Mouse (Mus musculus): ENCODE measurements at regions not wholly inside any gene's neighbourhood (a gene's known extent, or its start where the extent isn't known, plus 50 kb on each side); places are given as distances from the start of the nearest gene placed in this dataset.

GRCm38 (mm10) chr3:148423383-148423782 lies 567.0 kb downstream of the Adgrl2 start:
- H3K27ac ChIP-seq, result no peak overlapping the region
- H3K4me2 ChIP-seq, result no peak overlapping the region
- WGBS, result 92% methylated on average over 1 of the region's 1 CpGs
- no peak for ATAC-seq (ENCODE audit: insufficient number of reproducible peaks, insufficient read depth, low FRiP score, low TSS enrichment, low read depth)
- H3K4me1 ChIP-seq, result peaks cover 13% of the 10 kb centered on the region
- H3K9ac ChIP-seq, result no peak overlapping the region
- H3K27me3 ChIP-seq, result peaks cover 5% of the 10 kb centered on the region; the same call in 1 of the 2 replicates
- H3K4me3 ChIP-seq, result no peak overlapping the region
- no peaks in the 10 kb centered on the region for H3K9me3 ChIP-seq
- H3K36me3 ChIP-seq, result no peaks in the 10 kb centered on the region

- no peak for ATAC-seq (ENCODE audit: insufficient number of reproducible peaks, insufficient read depth, low FRiP score, low TSS enrichment, low read depth)
- Histone ChIP-seq H3K4me2 (no peak overlapping the region), H3K4me3 (no peak overlapping the region), H3K9me3 (no peaks in the 10 kb centered on the region), H3K27ac (no peak overlapping the region), H3K4me1 (peaks cover 17% of the 10 kb centered on the region), H3K36me3 (no peaks in the 10 kb centered on the region), H3K27me3 (peaks cover 5% of the 10 kb centered on the region), H3K9ac (no peak overlapping the region)
- WGBS, result 60% methylated on average over 3 of the region's 3 CpGs
Observed at GRCm38 (mm10) chr3:148422720-148423119, 567.6 kb downstream of the Adgrl2 start.

GRCm38 (mm10) chr3:148422205-148422604 lies 568.1 kb downstream of the Adgrl2 start:
- Histone ChIP-seq H3K9me3 (no peaks in the 10 kb centered on the region), H3K27ac (no peak overlapping the region), H3K4me1 (peaks cover 20% of the 10 kb centered on the region), H3K36me3 (no peaks in the 10 kb centered on the region), H3K4me3 (no peak overlapping the region), H3K4me2 (no peak overlapping the region), H3K27me3 (peaks cover 5% of the 10 kb centered on the region), H3K9ac (no peak overlapping the region)
- no peak for ATAC-seq (ENCODE audit: insufficient number of reproducible peaks, insufficient read depth, low FRiP score, low TSS enrichment, low read depth)
- 68% methylated on average over 2 of the region's 2 CpGs for WGBS

GRCm38 (mm10) chr3:148420303-148420702 lies 570.1 kb downstream of the Adgrl2 start:
- no peak overlapping the region for H3K4me2 ChIP-seq
- no peaks in the 10 kb centered on the region for H3K36me3 ChIP-seq
- H3K4me1 ChIP-seq, result peaks cover 16% of the 10 kb centered on the region
- H3K9me3 ChIP-seq, result no peaks in the 10 kb centered on the region
- H3K27me3 ChIP-seq, result peaks cover under 1% of the 10 kb centered on the region; the same call in 1 of the 2 replicates
- no peak for ATAC-seq (ENCODE audit: insufficient number of reproducible peaks, insufficient read depth, low FRiP score, low TSS enrichment, low read depth)
- no peak overlapping the region for H3K27ac ChIP-seq
- H3K9ac ChIP-seq, result no peak overlapping the region
- no peak overlapping the region for H3K4me3 ChIP-seq
- 89% methylated on average over 5 of the region's 5 CpGs for WGBS

GRCm38 (mm10) chr3:148419462-148420074 lies 570.8 kb downstream of the Adgrl2 start:
- ATAC-seq (ENCODE audit: insufficient number of reproducible peaks, insufficient read depth, low FRiP score, low TSS enrichment, low read depth), result no peak
- 89% methylated on average over 2 of the region's 2 CpGs for WGBS
- H3K27ac ChIP-seq, result no peak overlapping the region
- no peaks in the 10 kb centered on the region; the same call in 1 of the 2 replicates for H3K27me3 ChIP-seq
- H3K4me1 ChIP-seq, result peaks cover 10% of the 10 kb centered on the region; the same call in 1 of the 2 replicates
- H3K4me2 ChIP-seq, result no peak overlapping the region
- H3K36me3 ChIP-seq, result no peaks in the 10 kb centered on the region
- no peaks in the 10 kb centered on the region for H3K9me3 ChIP-seq
- H3K4me3 ChIP-seq, result no peak overlapping the region
- H3K9ac ChIP-seq, result no peak overlapping the region

GRCm38 (mm10) chr3:148418067-148418466 lies 572.3 kb downstream of the Adgrl2 start:
- Histone ChIP-seq H3K27ac (no peak overlapping the region), H3K27me3 (no peaks in the 10 kb centered on the region; the same call in 1 of the 2 replicates), H3K9ac (no peak overlapping the region), H3K4me2 (no peak overlapping the region), H3K9me3 (no peaks in the 10 kb centered on the region), H3K36me3 (no peaks in the 10 kb centered on the region), H3K4me1 (0 out of 2 replicates have a peak, but pooled peaks cover 7% of the 10 kb centered on the region), H3K4me3 (no peak overlapping the region)
- WGBS, result 9% methylated on average over 6 of the region's 6 CpGs
- no peak for ATAC-seq (ENCODE audit: insufficient number of reproducible peaks, insufficient read depth, low FRiP score, low TSS enrichment, low read depth)

GRCm38 (mm10) chr3:148415443-148415842 lies 574.9 kb downstream of the Adgrl2 start:
- H3K4me2 ChIP-seq, result no peak overlapping the region
- H3K9me3 ChIP-seq, result no peaks in the 10 kb centered on the region
- no peak overlapping the region for H3K4me3 ChIP-seq
- WGBS, result 77% methylated on average over 7 of the region's 7 CpGs
- no peak overlapping the region for H3K9ac ChIP-seq
- no peaks in the 10 kb centered on the region for H3K36me3 ChIP-seq
- H3K4me1 ChIP-seq, result 0 out of 2 replicates have a peak, but pooled peaks cover 7% of the 10 kb centered on the region
- H3K27me3 ChIP-seq, result no peaks in the 10 kb centered on the region; the same call in 1 of the 2 replicates
- no peak overlapping the region for H3K27ac ChIP-seq
- ATAC-seq (ENCODE audit: insufficient number of reproducible peaks, insufficient read depth, low FRiP score, low TSS enrichment, low read depth), result no peak

GRCm38 (mm10) chr3:148413027-148413426 lies 577.3 kb downstream of the Adgrl2 start:
- 94% methylated on average over 1 of the region's 1 CpGs for WGBS
- Histone ChIP-seq H3K9ac (no peak overlapping the region), H3K4me3 (no peak overlapping the region), H3K4me1 (0 out of 2 replicates have a peak, but pooled peaks cover 5% of the 10 kb centered on the region), H3K27me3 (no peaks in the 10 kb centered on the region; the same call in 1 of the 2 replicates), H3K4me2 (no peak overlapping the region), H3K36me3 (no peaks in the 10 kb centered on the region), H3K9me3 (no peaks in the 10 kb centered on the region), H3K27ac (no peak overlapping the region)
- ATAC-seq (ENCODE audit: insufficient number of reproducible peaks, insufficient read depth, low FRiP score, low TSS enrichment, low read depth), result no peak

GRCm38 (mm10) chr3:148412191-148412590 lies 578.2 kb downstream of the Adgrl2 start:
- ATAC-seq (ENCODE audit: insufficient number of reproducible peaks, insufficient read depth, low FRiP score, low TSS enrichment, low read depth), result no peak
- WGBS, result 76% methylated on average over 1 of the region's 1 CpGs

GRCm38 (mm10) chr3:148398349-148398748 lies 592.0 kb downstream of the Adgrl2 start:
- no peaks in the 10 kb centered on the region for H3K27me3 ChIP-seq
- no peak overlapping the region for H3K4me3 ChIP-seq
- H3K36me3 ChIP-seq, result no peaks in the 10 kb centered on the region
- no peaks in the 10 kb centered on the region for H3K4me1 ChIP-seq
- H3K27ac ChIP-seq, result no peak overlapping the region
- 12% methylated on average over 7 of the region's 7 CpGs for WGBS
- H3K9me3 ChIP-seq, result no peaks in the 10 kb centered on the region
- no peak overlapping the region for H3K9ac ChIP-seq
- no peak overlapping the region for H3K4me2 ChIP-seq
- ATAC-seq (ENCODE audit: insufficient number of reproducible peaks, insufficient read depth, low FRiP score, low TSS enrichment, low read depth), result no peak

More at GRCm38 (mm10) chr3:148412191-148412590, 578.2 kb downstream of the Adgrl2 start:
- H3K36me3 ChIP-seq, result no peaks in the 10 kb centered on the region
- no peak overlapping the region for H3K4me2 ChIP-seq
- no peak overlapping the region for H3K9ac ChIP-seq
- H3K4me3 ChIP-seq, result no peak overlapping the region
- H3K27ac ChIP-seq, result no peak overlapping the region
- no peaks in the 10 kb centered on the region for H3K9me3 ChIP-seq
- no peaks in the 10 kb centered on the region for H3K4me1 ChIP-seq
- H3K27me3 ChIP-seq, result no peaks in the 10 kb centered on the region

- H3K4me2 ChIP-seq, result no peak overlapping the region
- H3K27me3 ChIP-seq, result no peaks in the 10 kb centered on the region
- no peak overlapping the region for H3K4me3 ChIP-seq
- no peak overlapping the region for H3K9ac ChIP-seq
- no peaks in the 10 kb centered on the region for H3K36me3 ChIP-seq
- H3K27ac ChIP-seq, result no peak overlapping the region
- no peaks in the 10 kb centered on the region for H3K9me3 ChIP-seq
- 36% methylated on average over 6 of the region's 6 CpGs for WGBS
- peaks cover 14% of the 10 kb centered on the region for H3K4me1 ChIP-seq
- no peak for ATAC-seq (ENCODE audit: insufficient number of reproducible peaks, insufficient read depth, low FRiP score, low TSS enrichment, low read depth)
Observed at GRCm38 (mm10) chr3:148387550-148387949, 602.8 kb downstream of the Adgrl2 start.

- Histone ChIP-seq H3K9ac (no peak overlapping the region), H3K4me1 (peaks cover 14% of the 10 kb centered on the region), H3K27ac (no peak overlapping the region), H3K4me2 (no peak overlapping the region), H3K36me3 (no peaks in the 10 kb centered on the region), H3K27me3 (no peaks in the 10 kb centered on the region), H3K9me3 (no peaks in the 10 kb centered on the region), H3K4me3 (no peak overlapping the region)
- WGBS, result 94% methylated on average over 7 of the region's 7 CpGs
- ATAC-seq (ENCODE audit: insufficient number of reproducible peaks, insufficient read depth, low FRiP score, low TSS enrichment, low read depth), result no peak
Observed at GRCm38 (mm10) chr3:148385712-148386111, 604.6 kb downstream of the Adgrl2 start.
